Mouse (Mus musculus) heart, postnatal 14 days (tissue): Measurements from ENCODE around the gene Nr1d1. TPM values are rescaled to one million over a fixed set of nuclear protein-coding genes. Genes with fewer than 3 reads are reported as not detected.
A peak's percentile ranks its signal among the peaks of the same experiment; 100 is the strongest.

Experiments used
- DNase-seq, 2 experiments: peaks; one replicate each; pipeline ENCODE4 v3.0.0; 2021 to 2022
- intact Hi-C: fragments of 180-260 bp; cut with DNase I; formaldehyde crosslinking; loops from one replicate; pipeline ENCODE4 v1.15.1; 2025
- total RNA-seq, 2 experiments: library from RNA; stranded (reverse); gene quantifications; 2 replicates each; pipeline ENCODE4 v1.2.3; 2021

The Nr1d1 gene
- total RNA-seq, 2 experiments from 2014 or later: 20.7 to 31.5 TPM

GRCm38 (mm10) chr11:98789219-98789807, 14.2 kb upstream of the Nr1d1 start:
- DNase-seq: no peak

GRCm38 (mm10) chr11:98788550-98789218, 13.6 kb upstream of the Nr1d1 start:
- DNase-seq: peak; percentile 85 to 90
- intact Hi-C loops: loop anchor here (1.0 to 2.0 kb wide), 3 partner anchors 40 to 88 kb away; no protein-coding TSS in a partner anchor

More at GRCm38 (mm10) chr11:98789219-98789807, 14.2 kb upstream of the Nr1d1 start:
- intact Hi-C loops: loop anchor here (2.0 kb wide), 2 partner anchors 39 to 73 kb away; no protein-coding TSS in a partner anchor

DNA sequence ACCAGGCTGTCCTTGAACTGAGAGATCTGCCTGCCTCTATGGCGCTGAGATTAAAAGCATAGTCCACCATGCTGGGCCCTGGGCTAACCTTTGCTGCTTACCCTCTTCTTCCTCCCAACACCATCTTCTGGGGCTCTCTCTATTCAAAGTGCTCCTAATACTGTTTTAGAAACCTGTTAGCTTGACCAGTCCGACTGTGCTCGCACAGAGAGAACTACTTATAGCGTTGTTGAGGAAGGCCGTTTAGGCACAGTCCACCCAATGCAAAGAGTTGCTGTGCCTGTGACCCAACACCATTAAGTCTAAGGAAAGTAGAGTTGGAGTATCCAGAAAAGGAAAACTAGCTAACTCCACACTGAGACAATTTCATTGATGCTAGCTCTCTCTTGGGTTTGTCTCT, 13.0 kb upstream of the Nr1d1 start:
- intact Hi-C loops: loop anchor here (1.0 to 2.0 kb wide), 3 partner anchors 41 to 88 kb away; no protein-coding TSS in a partner anchor

DNA sequence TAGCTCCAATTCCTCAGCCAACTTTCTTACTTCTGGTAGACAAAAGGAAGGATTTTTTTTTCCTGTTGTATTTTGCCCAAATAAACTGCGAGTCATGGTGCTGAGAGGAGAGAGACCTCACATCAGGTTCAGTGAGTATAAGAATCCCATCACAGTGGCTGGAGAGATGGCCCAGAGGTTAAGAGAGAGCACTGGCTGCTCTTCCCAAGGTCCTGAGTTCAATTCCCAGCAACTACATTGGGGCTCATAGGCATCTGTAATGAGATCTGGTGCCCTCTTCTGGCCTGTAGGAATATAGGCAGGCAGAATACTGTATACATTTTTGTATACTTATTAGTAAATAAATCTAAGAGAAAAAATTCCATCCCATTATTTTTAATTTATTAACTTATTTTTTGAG, 12.6 kb upstream of the Nr1d1 start:
- DNase-seq: no peak

More for the DNA sequence above, 13.0 kb upstream of the Nr1d1 start:
- DNase-seq: no peak

GRCm38 (mm10) chr11:98787229-98787628, 12.1 kb upstream of the Nr1d1 start:
- peak in 1 of 2 experiments; percentile 66 for DNase-seq
- intact Hi-C loops: loop anchor here (2.0 kb wide), 2 partner anchors 14 to 44 kb away; no protein-coding TSS in a partner anchor

More for the DNA sequence above, 12.6 kb upstream of the Nr1d1 start:
- intact Hi-C loops: loop anchor here (1.0 to 2.0 kb wide), 5 partner anchors 15 to 87 kb away; no protein-coding TSS in a partner anchor

- intact Hi-C loops: loop anchor here (2.0 kb wide), 2 partner anchors 14 to 44 kb away; no protein-coding TSS in a partner anchor
- DNase-seq: peak; percentile 96 to 98
Measured at GRCm38 (mm10) chr11:98786359-98787214, 11.5 kb upstream of the Nr1d1 start.

- DNase-seq: peak; percentile 80 to 84
- intact Hi-C loops: loop anchor here (2.0 kb wide), 2 partner anchors 13 to 43 kb away; no protein-coding TSS in a partner anchor
Measured at GRCm38 (mm10) chr11:98785772-98786281, 10.7 kb upstream of the Nr1d1 start.

GRCm38 (mm10) chr11:98785214-98785613, 10.1 kb upstream of the Nr1d1 start:
- intact Hi-C loops: no loop called here
- peak in 1 of 2 experiments; percentile 60 for DNase-seq

GRCm38 (mm10) chr11:98784139-98784538, 9.0 kb upstream of the Nr1d1 start:
- intact Hi-C loops: no loop called here
- DNase-seq: no peak

DNA sequence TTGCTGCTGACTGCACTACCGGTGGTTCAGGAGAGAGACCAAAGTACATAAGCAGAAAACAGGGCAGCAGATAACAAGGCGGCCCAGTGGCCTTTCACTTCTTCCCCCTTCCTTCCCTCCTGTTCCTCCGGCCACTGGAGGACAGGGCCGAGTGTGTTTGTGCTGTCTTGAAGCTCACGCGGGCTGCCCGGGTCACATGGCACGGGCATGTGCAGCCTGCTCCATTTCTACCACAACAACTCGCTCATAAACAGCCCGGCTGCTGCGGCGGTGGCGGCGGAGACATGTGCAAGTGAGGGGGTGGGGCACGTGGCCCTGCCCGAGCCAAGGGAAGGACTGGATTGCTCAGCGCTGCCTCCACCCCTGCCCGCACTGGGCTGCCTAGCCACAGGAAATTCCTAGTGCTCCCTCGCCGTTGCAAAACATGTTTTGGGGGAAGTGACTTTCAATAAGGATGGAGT, 8.1 kb upstream of the Nr1d1 start:
- peak; percentile 94 to 97 for DNase-seq
- intact Hi-C loops: no loop called here

GRCm38 (mm10) chr11:98782651-98783235, 7.6 kb upstream of the Nr1d1 start:
- intact Hi-C loops: no loop called here
- DNase-seq: peak in 1 of 2 experiments; percentile 53

- intact Hi-C loops: no loop called here
- peak; percentile 57 to 75 for DNase-seq
Measured at GRCm38 (mm10) chr11:98781851-98782512, 6.8 kb upstream of the Nr1d1 start.

GRCm38 (mm10) chr11:98777888-98778287, 2.8 kb upstream of the Nr1d1 start:
- DNase-seq: no peak
- intact Hi-C loops: no loop called here

GRCm38 (mm10) chr11:98776843-98777590, 1.9 kb upstream of the Nr1d1 start:
- peak; percentile 61 to 72 for DNase-seq
- intact Hi-C loops: no loop called here

GRCm38 (mm10) chr11:98776052-98776764, 1.1 kb upstream of the Nr1d1 start:
- intact Hi-C loops: no loop called here
- no peak for DNase-seq

GRCm38 (mm10) chr11:98775348-98776051, 367 bp upstream of the Nr1d1 start:
- peak; percentile 97 to 99 for DNase-seq
- intact Hi-C loops: no loop called here

- peak; percentile 98 to 99 for DNase-seq
- intact Hi-C loops: loop anchor here (2.0 kb wide), 1 partner anchor 13 kb away; no protein-coding TSS in a partner anchor
Measured at GRCm38 (mm10) chr11:98773635-98774295, 1.4 kb downstream of the Nr1d1 start.
